Mouse (Mus musculus) forebrain, embryonic 12.5 days (tissue): ENCODE data around the gene Sox5. TPM values are rescaled to one million over a fixed set of nuclear protein-coding genes. Genes with fewer than 3 reads are reported as not detected.

ENCODE experiments used
- ATAC-seq: fragments of 200-750 bp; cut with Nextera tagmentation; 2 replicates; pipeline ENCODE4 v1.8.0; 2017; ENCODE audit warnings: moderate TSS enrichment; ENCODE audit not compliant: low FRiP score
- H3K27ac ChIP-seq: fragments of 300-500 bp; sonication (generic); 2 replicates; pipeline ENCODE4 v1.5.1; 2016; ENCODE audit warnings: mild to moderate bottlenecking
- H3K27me3 ChIP-seq: fragments of 300-500 bp; sonication (generic); 2 replicates; pipeline ENCODE4 v1.6.1; 2016; ENCODE audit warnings: mild to moderate bottlenecking
- H3K36me3 ChIP-seq: fragments of 300-500 bp; sonication (generic); replicated peaks from 2 replicates; pipeline ENCODE4 v1.6.1; 2016; ENCODE audit warnings: mild to moderate bottlenecking
- H3K4me1 ChIP-seq: fragments of 300-500 bp; sonication (generic); 2 replicates; pipeline ENCODE4 v1.6.1; 2016
- H3K4me2 ChIP-seq: fragments of 300-500 bp; sonication (generic); 2 replicates; pipeline ENCODE4 v1.6.1; 2016; ENCODE audit warnings: mild to moderate bottlenecking, moderate library complexity
- H3K4me3 ChIP-seq: fragments of 300-500 bp; sonication (generic); replicated peaks from 2 replicates; pipeline ENCODE4 v1.5.1; 2016; ENCODE audit warnings: mild to moderate bottlenecking
- H3K9ac ChIP-seq: fragments of 300-500 bp; sonication (generic); 2 replicates; pipeline ENCODE4 v1.6.1; 2016; ENCODE audit warnings: mild to moderate bottlenecking
- H3K9me3 ChIP-seq: fragments of 300-500 bp; sonication (generic); 2 replicates; pipeline ENCODE4 v1.6.1; 2016
- WGBS: fragments of 180-500 bp; shearing (Covaris S2); methylation state at CpG from one replicate; pipeline ENCODE4 v1.1.7; 2016; 5-methylcytosine and 5-hydroxymethylcytosine counted together
- polyA plus RNA-seq: library from polyadenylated mRNA; unstranded; fragments of >200 nt; fragmentation: Nextera tagmentation; extraction: Ambion mirVana; gene quantifications from 2 replicates; pipeline ENCODE4 v1.2.1, GENCODE M21; 2016

Sox5 gene
- polyA plus RNA-seq, 1 experiment from 2014 or later: 89.0 TPM

GRCm38 (mm10) chr6:144740343-144740742, 41.4 kb downstream of the Sox5 start:
- Histone ChIP-seq H3K4me1 (peaks cover 5% of the 10 kb centered on the region; the same call in 1 of the 2 replicates), H3K9me3 (no peaks in the 10 kb centered on the region), H3K36me3 (no peaks in the 10 kb centered on the region), H3K4me3 (no peak overlapping the region), H3K4me2 (no peak overlapping the region), H3K27me3 (peaks cover 4% of the 10 kb centered on the region; the same call in 1 of the 2 replicates), H3K9ac (no peak overlapping the region), H3K27ac (no peak overlapping the region)
- ATAC-seq: no peak
- WGBS: 86% methylated on average over 3 of the region's 3 CpGs

GRCm38 (mm10) chr6:144739753-144740152, 42.0 kb downstream of the Sox5 start:
- ATAC-seq: no peak
- 85% methylated on average over 2 of the region's 2 CpGs for WGBS
- H3K9me3 ChIP-seq: no peaks in the 10 kb centered on the region
- peaks cover 4% of the 10 kb centered on the region; the same call in 1 of the 2 replicates for H3K27me3 ChIP-seq
- H3K36me3 ChIP-seq: no peaks in the 10 kb centered on the region
- H3K4me3 ChIP-seq: no peak overlapping the region
- no peak overlapping the region for H3K9ac ChIP-seq
- peaks cover 5% of the 10 kb centered on the region; the same call in 1 of the 2 replicates for H3K4me1 ChIP-seq
- H3K4me2 ChIP-seq: no peak overlapping the region
- H3K27ac ChIP-seq: no peak overlapping the region

GRCm38 (mm10) chr6:144737786-144738185, 44.0 kb downstream of the Sox5 start:
- WGBS: 84% methylated on average over 5 of the region's 5 CpGs
- no peaks in the 10 kb centered on the region for H3K4me1 ChIP-seq
- no peaks in the 10 kb centered on the region for H3K9me3 ChIP-seq
- H3K4me3 ChIP-seq: no peak overlapping the region
- no peak overlapping the region for H3K27ac ChIP-seq
- peaks cover 4% of the 10 kb centered on the region; the same call in 1 of the 2 replicates for H3K27me3 ChIP-seq
- H3K36me3 ChIP-seq: no peaks in the 10 kb centered on the region
- no peak overlapping the region for H3K4me2 ChIP-seq
- ATAC-seq: no peak
- no peak overlapping the region for H3K9ac ChIP-seq

- Histone ChIP-seq H3K27me3 (no peaks in the 10 kb centered on the region), H3K4me1 (no peaks in the 10 kb centered on the region), H3K36me3 (no peaks in the 10 kb centered on the region), H3K4me3 (no peak overlapping the region), H3K9me3 (no peaks in the 10 kb centered on the region), H3K4me2 (no peak overlapping the region), H3K9ac (no peak overlapping the region), H3K27ac (no peak overlapping the region)
- 92% methylated on average over 10 of the region's 10 CpGs for WGBS
- no peak for ATAC-seq
Measured at GRCm38 (mm10) chr6:144731251-144731970, 50.4 kb downstream of the Sox5 start.

GRCm38 (mm10) chr6:144723530-144724144, 58.1 kb downstream of the Sox5 start:
- H3K27ac ChIP-seq: no peak overlapping the region
- 82% methylated on average over 12 of the region's 12 CpGs for WGBS
- no peaks in the 10 kb centered on the region for H3K27me3 ChIP-seq
- H3K4me1 ChIP-seq: peaks cover 4% of the 10 kb centered on the region; the same call in 1 of the 2 replicates
- H3K9ac ChIP-seq: no peak overlapping the region
- no peak overlapping the region for H3K4me3 ChIP-seq
- no peak overlapping the region for H3K4me2 ChIP-seq
- H3K9me3 ChIP-seq: no peaks in the 10 kb centered on the region
- ATAC-seq: no peak
- no peaks in the 10 kb centered on the region for H3K36me3 ChIP-seq

- Histone ChIP-seq H3K9me3 (no peaks in the 10 kb centered on the region), H3K4me2 (no peak overlapping the region), H3K4me3 (no peak overlapping the region), H3K9ac (no peak overlapping the region), H3K4me1 (peaks cover 4% of the 10 kb centered on the region; the same call in 1 of the 2 replicates), H3K27me3 (no peaks in the 10 kb centered on the region), H3K36me3 (no peaks in the 10 kb centered on the region), H3K27ac (no peak overlapping the region)
- ATAC-seq: no peak
- WGBS: 90% methylated on average over 5 of the region's 5 CpGs
Measured at GRCm38 (mm10) chr6:144723024-144723423, 58.8 kb downstream of the Sox5 start.

- peaks cover 3% of the 10 kb centered on the region; the same call in 1 of the 2 replicates for H3K4me1 ChIP-seq
- no peak overlapping the region for H3K27ac ChIP-seq
- H3K36me3 ChIP-seq: no peaks in the 10 kb centered on the region
- 95% methylated on average over 13 of the region's 13 CpGs for WGBS
- no peak for ATAC-seq
- no peaks in the 10 kb centered on the region for H3K27me3 ChIP-seq
- H3K4me2 ChIP-seq: no peak overlapping the region
- H3K4me3 ChIP-seq: no peak overlapping the region
- H3K9me3 ChIP-seq: no peaks in the 10 kb centered on the region
- no peak overlapping the region for H3K9ac ChIP-seq
Measured at GRCm38 (mm10) chr6:144720846-144721245, 60.9 kb downstream of the Sox5 start.

GRCm38 (mm10) chr6:144716376-144716775, 65.4 kb downstream of the Sox5 start:
- no peak for ATAC-seq
- Histone ChIP-seq H3K9ac (no peak overlapping the region), H3K4me3 (no peak overlapping the region), H3K4me1 (peaks cover 10% of the 10 kb centered on the region), H3K4me2 (no peak overlapping the region), H3K27me3 (no peaks in the 10 kb centered on the region), H3K27ac (no peak overlapping the region), H3K36me3 (no peaks in the 10 kb centered on the region), H3K9me3 (no peaks in the 10 kb centered on the region)
- WGBS: 97% methylated on average over 1 of the region's 1 CpGs

- WGBS: 39% methylated on average over 9 of the region's 9 CpGs
- Histone ChIP-seq H3K4me2 (peak overlapping the region; percentile 13; the same call in 1 of the 2 replicates), H3K4me3 (no peak overlapping the region), H3K36me3 (no peaks in the 10 kb centered on the region), H3K4me1 (peaks cover 10% of the 10 kb centered on the region), H3K9ac (no peak overlapping the region), H3K27me3 (0 out of 2 replicates have a peak, but pooled peaks cover 2% of the 10 kb centered on the region), H3K9me3 (no peaks in the 10 kb centered on the region), H3K27ac (no peak overlapping the region)
- ATAC-seq: no peak
Measured at GRCm38 (mm10) chr6:144711841-144712240, 69.9 kb downstream of the Sox5 start.

- peaks cover 10% of the 10 kb centered on the region for H3K4me1 ChIP-seq
- H3K9ac ChIP-seq: no peak overlapping the region
- 0 out of 2 replicates have a peak, but pooled peaks cover 2% of the 10 kb centered on the region for H3K27me3 ChIP-seq
- no peak for ATAC-seq
- H3K4me3 ChIP-seq: no peak overlapping the region
- no peaks in the 10 kb centered on the region for H3K9me3 ChIP-seq
- no peak overlapping the region for H3K27ac ChIP-seq
- no peak overlapping the region for H3K4me2 ChIP-seq
- no peaks in the 10 kb centered on the region for H3K36me3 ChIP-seq
- 76% methylated on average over 5 of the region's 5 CpGs for WGBS
Measured at GRCm38 (mm10) chr6:144710816-144711215, 71.0 kb downstream of the Sox5 start.

- no peak for ATAC-seq
- Histone ChIP-seq H3K4me2 (no peak overlapping the region), H3K27me3 (0 out of 2 replicates have a peak, but pooled peaks cover 2% of the 10 kb centered on the region), H3K4me3 (no peak overlapping the region), H3K9me3 (no peaks in the 10 kb centered on the region), H3K36me3 (no peaks in the 10 kb centered on the region), H3K27ac (no peak overlapping the region), H3K4me1 (peaks cover 10% of the 10 kb centered on the region), H3K9ac (no peak overlapping the region)
- WGBS: 53% methylated on average over 9 of the region's 9 CpGs
Measured at GRCm38 (mm10) chr6:144709614-144710180, 72.1 kb downstream of the Sox5 start.

- no peaks in the 10 kb centered on the region for H3K36me3 ChIP-seq
- ATAC-seq: no peak
- 0 out of 2 replicates have a peak, but pooled peaks cover 2% of the 10 kb centered on the region for H3K9me3 ChIP-seq
- H3K4me1 ChIP-seq: peaks cover 10% of the 10 kb centered on the region
- H3K9ac ChIP-seq: no peak overlapping the region
- H3K4me2 ChIP-seq: no peak overlapping the region
- 0 out of 2 replicates have a peak, but pooled peaks cover 2% of the 10 kb centered on the region for H3K27me3 ChIP-seq
- no peak overlapping the region for H3K4me3 ChIP-seq
- H3K27ac ChIP-seq: no peak overlapping the region
- 85% methylated on average over 4 of the region's 4 CpGs for WGBS
Measured at GRCm38 (mm10) chr6:144708410-144708809, 73.4 kb downstream of the Sox5 start.
